Mouse (Mus musculus) stomach, embryonic 16.5 days (tissue): ENCODE results near the gene Plekha5. TPM values are rescaled to one million over a fixed set of nuclear protein-coding genes. Genes with fewer than 3 reads are reported as not detected.
"Not testable (repeated sequence)": the region's sequence is repeated elsewhere in the genome, so short reads cannot be mapped to it uniquely, and the experiment has no call there.

ENCODE experiments used
- ATAC-seq: fragments of 200-750 bp; cut with Nextera tagmentation; 2 replicates; pipeline ENCODE4 v1.8.0; 2017; ENCODE audit warnings: moderate number of reproducible peaks, moderate TSS enrichment; ENCODE audit not compliant: insufficient read depth, low FRiP score
- H3K27ac ChIP-seq: fragments of 300-500 bp; sonication (generic); 2 replicates; pipeline ENCODE4 v1.5.1; 2014; ENCODE audit warnings: low read length
- H3K27me3 ChIP-seq: fragments of 300-500 bp; sonication (generic); 2 replicates; pipeline ENCODE4 v1.6.1; 2014; ENCODE audit warnings: low read length, control low read depth, mixed read lengths; ENCODE audit not compliant: control insufficient read depth, insufficient read depth
- H3K36me3 ChIP-seq: fragments of 300-500 bp; sonication (generic); 2 replicates; pipeline ENCODE4 v1.6.1; 2014; ENCODE audit warnings: low read length; ENCODE audit not compliant: control insufficient read depth, insufficient read depth
- H3K4me1 ChIP-seq: fragments of 300-500 bp; sonication (generic); 2 replicates; pipeline ENCODE4 v1.6.1; 2014; ENCODE audit warnings: low read length, control low read depth, mixed read lengths; ENCODE audit not compliant: control insufficient read depth, insufficient read depth
- H3K4me2 ChIP-seq: fragments of 300-500 bp; sonication (generic); 2 replicates; pipeline ENCODE4 v1.6.1; 2014; ENCODE audit warnings: low read depth, low read length, mixed read lengths
- H3K4me3 ChIP-seq: fragments of 300-500 bp; sonication (generic); replicated peaks from 2 replicates; pipeline ENCODE4 v1.5.1; 2014; ENCODE audit warnings: mild to moderate bottlenecking, low read length
- H3K9ac ChIP-seq: fragments of 300-500 bp; sonication (generic); 2 replicates; pipeline ENCODE4 v1.6.1; 2014; ENCODE audit warnings: low read length
- H3K9me3 ChIP-seq: fragments of 300-500 bp; sonication (generic); replicated peaks from 2 replicates; pipeline ENCODE4 v1.6.1; 2016; ENCODE audit warnings: low read length, control low read depth; ENCODE audit not compliant: control insufficient read depth
- WGBS: fragments of 180-500 bp; shearing (Covaris S2); extraction: QIAGEN DNeasy Blood & Tissue Kit; methylation state at CpG from one replicate; pipeline ENCODE4 v1.1.7; 2014; 5-methylcytosine and 5-hydroxymethylcytosine counted together
- polyA plus RNA-seq: library from polyadenylated mRNA; unstranded; fragments of >200 nt; fragmentation: Nextera tagmentation; extraction: Ambion mirVana; gene quantifications from 2 replicates; pipeline ENCODE4 v1.2.1, GENCODE M21; 2015

Plekha5 gene
- polyA plus RNA-seq, 1 experiment from 2014 or later = 35.0 TPM

DNA sequence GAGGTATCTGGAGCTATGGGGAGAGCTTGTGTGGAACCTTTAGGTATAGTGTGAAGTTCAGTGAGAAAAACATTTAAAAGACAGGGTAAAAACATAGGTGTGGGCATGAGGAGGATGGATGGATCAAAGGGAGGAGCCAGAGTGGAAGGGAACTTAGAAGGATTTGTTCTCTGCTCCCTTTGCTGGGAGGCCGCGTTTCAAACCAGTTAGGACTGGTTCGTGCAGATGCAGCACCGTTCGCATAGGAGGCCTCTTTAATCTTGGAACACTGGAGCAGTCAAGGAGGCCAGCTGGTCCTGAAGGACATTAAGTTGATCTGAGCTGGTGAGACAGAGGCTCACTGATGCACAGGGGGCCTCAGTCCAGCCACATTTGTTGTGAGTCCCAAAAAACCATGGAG, 175.5 kb downstream of the Plekha5 start:
- no peaks in the 10 kb centered on the region for H3K36me3 ChIP-seq
- H3K27ac ChIP-seq = peak overlapping the region; percentile 18; the same call in 1 of the 2 replicates
- H3K4me1 ChIP-seq = peaks cover 4% of the 10 kb centered on the region; the same call in 1 of the 2 replicates
- no peak overlapping the region for H3K4me3 ChIP-seq
- WGBS = 79% methylated on average over 5 of the region's 5 CpGs
- H3K4me2 ChIP-seq = no peak overlapping the region
- no peak overlapping the region for H3K9ac ChIP-seq
- ATAC-seq = no peak
- H3K27me3 ChIP-seq = no peaks in the 10 kb centered on the region
- H3K9me3 ChIP-seq = no peaks in the 10 kb centered on the region

DNA sequence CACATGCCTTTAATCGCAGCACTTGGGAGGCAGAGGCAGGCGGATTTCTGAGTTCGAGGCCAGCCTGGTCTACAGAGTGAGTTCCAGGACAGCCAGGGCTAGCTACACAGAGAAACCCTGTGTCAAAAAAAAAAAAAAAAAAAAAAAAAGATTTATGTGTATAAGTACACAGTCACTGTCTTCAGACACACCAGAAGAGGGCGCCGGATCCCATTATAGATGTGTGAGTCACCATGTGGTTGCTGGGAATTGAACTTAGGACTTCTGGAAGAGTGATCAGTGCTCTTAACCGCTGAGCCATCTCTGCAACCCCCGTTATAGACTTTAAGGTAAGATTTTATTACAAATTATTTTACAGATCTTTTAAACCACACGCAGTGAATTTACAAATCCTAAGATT, 176.8 kb downstream of the Plekha5 start:
- H3K36me3 ChIP-seq, ATAC-seq, H3K9me3 ChIP-seq, H3K9ac ChIP-seq, H3K27me3 ChIP-seq, H3K4me1 ChIP-seq, H3K4me3 ChIP-seq, H3K4me2 ChIP-seq, H3K27ac ChIP-seq: not testable (repeated sequence)
- WGBS = 92% methylated on average over 8 of the region's 8 CpGs

DNA sequence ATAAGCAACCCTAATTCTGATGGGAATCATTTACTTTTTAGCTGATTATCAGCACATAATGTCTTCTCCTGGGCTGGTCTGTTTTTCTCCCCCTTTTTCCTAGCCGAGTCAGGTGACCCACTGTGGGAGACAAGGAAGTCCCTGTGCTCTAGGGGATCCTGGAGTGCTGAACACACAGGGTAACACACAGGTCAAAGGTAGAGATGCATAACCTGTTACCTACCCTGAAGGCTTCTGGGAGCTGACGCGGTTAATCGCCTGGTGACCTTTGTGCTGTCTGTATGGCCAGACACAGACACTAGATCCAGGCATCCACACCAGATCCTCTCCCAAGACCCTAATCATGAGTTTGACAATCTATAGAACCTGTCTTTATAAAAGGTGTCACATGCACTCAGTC, 177.3 kb downstream of the Plekha5 start:
- no peaks in the 10 kb centered on the region for H3K36me3 ChIP-seq
- H3K9me3 ChIP-seq = no peaks in the 10 kb centered on the region
- H3K4me1 ChIP-seq = peaks cover 4% of the 10 kb centered on the region; the same call in 1 of the 2 replicates
- no peaks in the 10 kb centered on the region for H3K27me3 ChIP-seq
- 91% methylated on average over 4 of the region's 4 CpGs for WGBS
- no peak for ATAC-seq
- no peak overlapping the region for H3K9ac ChIP-seq
- no peak overlapping the region for H3K4me3 ChIP-seq
- H3K27ac ChIP-seq = no peak overlapping the region
- H3K4me2 ChIP-seq = no peak overlapping the region

DNA sequence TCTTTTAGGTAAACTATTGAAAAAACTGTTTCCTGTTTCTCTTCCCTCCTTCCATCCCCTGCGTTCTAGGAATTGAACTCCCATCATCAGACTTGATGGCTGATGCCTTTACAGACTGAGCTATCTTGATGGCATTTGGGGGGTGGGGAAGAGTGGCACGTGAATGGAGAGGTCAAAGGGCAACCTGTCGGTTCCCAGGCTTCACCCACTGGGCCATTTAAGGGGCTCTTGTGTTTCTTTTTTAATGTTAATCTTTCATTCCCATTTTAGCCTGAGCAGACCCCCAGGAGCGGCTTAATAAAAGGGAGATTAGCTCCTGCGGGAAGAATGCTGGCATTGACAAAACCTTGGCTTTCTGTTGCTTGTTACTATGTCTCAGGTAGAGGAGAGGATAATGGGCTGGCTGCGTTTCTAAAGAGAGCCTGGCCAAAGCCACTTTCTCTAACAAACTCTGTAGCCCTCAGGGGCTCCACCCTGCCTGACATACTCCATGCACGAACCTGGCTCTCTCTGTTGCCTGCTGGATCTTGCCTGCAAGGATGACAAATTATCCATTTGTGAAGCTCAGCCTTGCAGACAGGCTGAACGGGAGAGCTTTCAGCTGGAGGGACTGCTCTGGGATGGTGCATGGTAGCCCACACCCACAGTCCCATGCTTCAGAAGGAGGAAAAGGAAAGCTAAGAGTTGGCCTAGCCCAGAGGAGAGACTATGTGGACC, 179.5 kb downstream of the Plekha5 start:
- Histone ChIP-seq H3K27ac (peak overlapping the region; percentile 76), H3K4me2 (no peak overlapping the region), H3K36me3 (no peaks in the 10 kb centered on the region), H3K4me3 (no peak overlapping the region), H3K4me1 (peaks cover 4% of the 10 kb centered on the region; the same call in 1 of the 2 replicates), H3K27me3 (no peaks in the 10 kb centered on the region), H3K9me3 (no peaks in the 10 kb centered on the region), H3K9ac (no peak overlapping the region)
- peak; percentile 67; the same call in 1 of the 2 replicates for ATAC-seq
- 16% methylated on average over 8 of the region's 8 CpGs for WGBS

DNA sequence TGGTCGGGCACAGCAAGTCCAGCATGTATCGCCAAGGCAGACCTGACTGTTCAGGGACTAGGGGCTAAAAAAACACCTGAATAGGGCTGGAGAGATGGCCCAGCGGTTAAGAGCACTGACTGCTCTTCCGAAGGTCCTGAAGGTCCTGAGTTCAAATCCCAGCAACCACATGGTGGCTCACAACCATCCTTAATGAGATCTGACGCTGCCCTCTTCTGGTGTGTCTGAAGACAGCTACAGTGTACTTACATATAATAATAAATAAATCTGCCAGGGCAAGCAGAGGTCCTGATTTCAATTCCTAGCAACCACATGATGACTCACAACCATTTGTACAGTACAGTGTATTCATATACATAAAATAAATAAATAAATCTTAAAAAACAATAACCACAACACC, 181.3 kb downstream of the Plekha5 start:
- not testable (repeated sequence) for H3K36me3 ChIP-seq, H3K4me3 ChIP-seq, ATAC-seq, H3K9ac ChIP-seq, H3K4me1 ChIP-seq, H3K27me3 ChIP-seq, H3K4me2 ChIP-seq, H3K9me3 ChIP-seq, H3K27ac ChIP-seq
- WGBS = 86% methylated on average over 5 of the region's 5 CpGs

DNA sequence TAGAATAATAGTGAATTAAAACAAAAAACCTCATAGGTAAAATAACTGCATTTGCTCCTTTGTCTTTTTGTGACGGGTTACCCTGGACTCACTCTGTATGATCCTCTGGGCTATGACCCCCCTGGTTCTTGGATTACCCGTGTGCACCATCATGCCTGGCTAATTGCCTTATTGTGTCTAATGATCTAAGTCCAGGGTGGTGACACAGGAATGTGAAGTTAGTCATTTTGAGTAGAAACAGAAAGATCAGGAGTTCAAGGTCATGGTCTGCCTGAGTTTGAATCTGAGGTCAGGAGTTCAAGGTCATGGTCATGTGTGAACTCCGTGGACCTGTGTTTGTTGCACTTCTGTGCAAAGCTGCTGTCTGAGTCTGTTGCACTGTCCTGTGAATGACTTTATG, 181.9 kb downstream of the Plekha5 start:
- Histone ChIP-seq H3K9me3 (no peaks in the 10 kb centered on the region), H3K4me1 (peaks cover 4% of the 10 kb centered on the region; the same call in 1 of the 2 replicates), H3K4me3 (no peak overlapping the region), H3K9ac (no peak overlapping the region), H3K4me2 (no peak overlapping the region), H3K36me3 (no peaks in the 10 kb centered on the region), H3K27me3 (no peaks in the 10 kb centered on the region), H3K27ac (no peak overlapping the region)
- no peak for ATAC-seq
- 71% methylated on average over 3 of the region's 3 CpGs for WGBS

DNA sequence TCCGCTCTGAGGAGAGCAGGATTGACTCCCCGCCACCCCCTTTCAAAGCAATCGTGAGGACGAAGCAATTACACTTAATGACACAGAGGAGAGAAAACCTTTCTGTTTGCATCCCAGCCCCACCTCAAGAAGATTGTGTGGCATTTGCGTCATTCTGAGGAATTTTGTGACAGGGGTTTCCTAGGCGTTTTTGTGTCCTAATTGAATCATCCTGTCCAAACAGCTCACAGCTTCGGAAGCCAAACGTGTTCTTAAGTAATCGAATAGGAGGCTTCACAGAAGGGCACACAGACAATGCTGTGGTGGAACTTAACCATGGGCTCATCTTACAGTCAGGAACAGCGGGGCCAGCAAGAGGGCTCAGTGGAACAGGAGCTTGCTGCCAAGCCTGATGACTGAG, 182.7 kb downstream of the Plekha5 start:
- H3K36me3 ChIP-seq = no peaks in the 10 kb centered on the region
- H3K27ac ChIP-seq = no peak overlapping the region
- no peak overlapping the region for H3K9ac ChIP-seq
- H3K4me2 ChIP-seq = no peak overlapping the region
- WGBS = 63% methylated on average over 10 of the region's 10 CpGs
- ATAC-seq = no peak
- H3K4me1 ChIP-seq = peaks cover 4% of the 10 kb centered on the region; the same call in 1 of the 2 replicates
- no peaks in the 10 kb centered on the region for H3K27me3 ChIP-seq
- no peak overlapping the region for H3K4me3 ChIP-seq
- no peaks in the 10 kb centered on the region for H3K9me3 ChIP-seq

DNA sequence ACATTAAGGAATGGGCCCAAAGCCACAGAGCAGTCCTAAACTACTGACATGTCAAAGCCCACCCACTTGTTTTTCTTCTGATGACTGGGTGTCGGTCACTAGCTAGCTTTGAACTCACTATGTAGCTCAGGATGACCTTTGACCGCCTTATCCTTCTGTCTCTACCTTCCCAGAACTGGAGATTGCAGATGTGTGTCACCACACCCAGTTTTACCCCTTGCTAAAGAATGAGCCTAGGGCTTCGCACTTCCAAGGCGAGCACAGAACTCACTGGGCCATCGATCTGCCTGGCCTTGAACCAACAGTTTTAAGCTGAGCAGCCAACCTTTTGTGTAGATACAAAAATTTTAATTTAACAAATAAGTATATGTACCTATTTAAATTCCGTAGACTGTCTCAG, 184.8 kb downstream of the Plekha5 start:
- no peaks in the 10 kb centered on the region for H3K9me3 ChIP-seq
- H3K9ac ChIP-seq = no peak overlapping the region
- no peaks in the 10 kb centered on the region for H3K27me3 ChIP-seq
- no peak overlapping the region for H3K4me2 ChIP-seq
- no peak overlapping the region for H3K27ac ChIP-seq
- H3K36me3 ChIP-seq = no peaks in the 10 kb centered on the region
- no peak for ATAC-seq
- WGBS = 85% methylated on average over 6 of the region's 6 CpGs
- H3K4me3 ChIP-seq = no peak overlapping the region
- H3K4me1 ChIP-seq = no peaks in the 10 kb centered on the region

DNA sequence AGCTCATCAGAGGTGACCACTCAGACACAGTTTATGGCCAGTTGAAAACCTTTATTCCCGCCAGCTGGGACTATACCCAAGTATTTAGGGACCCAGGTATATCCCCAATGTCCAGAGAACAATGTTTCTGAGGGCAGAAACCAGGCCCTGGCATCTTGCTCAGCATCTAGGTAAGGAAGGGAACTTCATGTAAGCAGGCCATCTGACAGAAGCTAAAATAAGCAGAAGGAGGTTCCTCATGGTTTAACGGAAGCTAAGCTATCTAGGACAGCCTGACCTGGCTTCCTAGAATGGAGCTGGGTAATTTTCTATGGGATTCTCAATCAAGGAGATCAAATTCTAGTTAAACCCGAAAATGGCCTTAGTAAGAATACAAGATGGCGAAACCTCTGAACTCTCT, 185.7 kb downstream of the Plekha5 start:
- no peak for ATAC-seq
- H3K4me2 ChIP-seq = no peak overlapping the region
- H3K9me3 ChIP-seq = no peaks in the 10 kb centered on the region
- H3K4me1 ChIP-seq = no peaks in the 10 kb centered on the region
- H3K27me3 ChIP-seq = no peaks in the 10 kb centered on the region
- WGBS = 84% methylated on average over 4 of the region's 4 CpGs
- no peak overlapping the region for H3K9ac ChIP-seq
- H3K4me3 ChIP-seq = no peak overlapping the region
- no peaks in the 10 kb centered on the region for H3K36me3 ChIP-seq
- H3K27ac ChIP-seq = no peak overlapping the region
